Mouse (Mus musculus): Measurements from ENCODE around the gene Ep300.

GRCm38 (mm10) chr15:81698532-81698931 is 113.4 kb downstream of the Ep300 start:
- TF ChIP-seq MAX (IDR thresholded peaks at IDR 0.05) (no peak), CTCF (IDR thresholded peaks at IDR 0.05; ENCODE audit: control insufficient read depth, insufficient read depth, insufficient read length) (no peak)
